8 mouse cellular contexts compared by ENCODE assay signal in the genomic region with DNA sequence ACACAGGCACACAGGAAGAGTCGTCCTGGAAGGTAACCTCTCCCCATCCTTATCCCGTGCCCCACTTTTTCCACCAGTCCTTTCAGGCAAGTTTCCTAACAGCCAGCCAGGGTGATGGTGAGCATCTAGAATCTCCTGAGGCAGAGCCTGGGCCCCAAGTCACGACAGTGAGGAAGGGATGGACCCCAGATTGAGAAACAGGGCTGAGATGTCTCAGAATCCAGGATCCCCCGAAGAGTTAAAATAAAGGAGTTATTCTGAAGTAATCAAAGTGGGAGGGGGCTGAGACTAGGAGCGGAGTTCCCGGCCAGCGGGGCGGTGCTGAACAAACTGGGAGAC. TPM values are rescaled to one million over a fixed set of nuclear protein-coding genes. Genes with fewer than 3 reads are reported as not detected.
DNase-seq lines count a peak whose midpoint lies in the region; ATAC-seq and TF ChIP-seq lines count a peak whose summit lies in the region.

No protein-coding gene starts in this region.

- intact Hi-C loops in heart, postnatal 14 days (cut with DNase I) = loop anchor here (10.0 kb wide), 1 partner anchor 282 kb away; no protein-coding TSS in a partner anchor

- no peak for DNase-seq in heart, postnatal 14 days
- DNase-seq in forebrain, postnatal 0 days = no peak
- DNase-seq in gastrocnemius, postnatal 10 days = no peak
- DNase-seq in urinary bladder, postnatal 10 days (ENCODE audit: low spot score) = no peak

- TF ChIP-seq CTCF in ES-Bruce4 (IDR thresholded peaks at IDR 0.05; ENCODE audit: low read depth, low read length) = no peak
- TF ChIP-seq CTCF in forebrain, postnatal 0 days (IDR thresholded peaks at IDR 0.05; ENCODE audit: low read depth) = no peak

- peak overlapping the region; percentile 72 for H3K4me3 ChIP-seq in heart, embryonic 12.5 days
- H3K4me3 ChIP-seq in ES-Bruce4 (ENCODE audit: low read depth, low read length) = peak overlapping the region; percentile 97
- H3K4me3 ChIP-seq in forebrain, postnatal 0 days (ENCODE audit: low read depth, low read length) = peak overlapping the region; percentile 69
- H3K4me3 ChIP-seq in macrophage (ENCODE audit: inconsistent target) = peak overlapping the region; percentile 88

- H3K4me2 ChIP-seq in heart, embryonic 12.5 days = peak overlapping the region; percentile 83
- peak overlapping the region; percentile 62 for H3K4me2 ChIP-seq in forebrain, postnatal 0 days (ENCODE audit: low read depth)

- H3K27me3 ChIP-seq in heart, embryonic 12.5 days (replicated peaks) = no peaks in the 10 kb centered on the region
- no peaks in the 10 kb centered on the region for H3K27me3 ChIP-seq in ES-Bruce4 (ENCODE audit: control insufficient read depth, insufficient read depth, low read length, poor library complexity, severe bottlenecking)
- H3K27me3 ChIP-seq in forebrain, postnatal 0 days (ENCODE audit: insufficient read depth, low read length) = no peaks in the 10 kb centered on the region

- peaks cover 41% of the 10 kb centered on the region for H3K79me2 ChIP-seq in macrophage (ENCODE audit: inconsistent target)

- TF ChIP-seq EP300 in ES-Bruce4 (IDR thresholded peaks at IDR 0.05; ENCODE audit: insufficient read depth, low read depth, low read length) = no peak

- no peaks in the 10 kb centered on the region for H3K36me3 ChIP-seq in heart, embryonic 12.5 days
- H3K36me3 ChIP-seq in ES-Bruce4 (ENCODE audit: control insufficient read depth, insufficient read depth, low read length, poor library complexity, severe bottlenecking) (no peaks in the 10 kb centered on the region), macrophage (ENCODE audit: inconsistent target) (no peaks in the 10 kb centered on the region)
- H3K36me3 ChIP-seq in forebrain, postnatal 0 days (ENCODE audit: insufficient read depth) = no peaks in the 10 kb centered on the region

- peak; percentile 9 for ATAC-seq in heart, embryonic 12.5 days (ENCODE audit: insufficient number of reproducible peaks, low FRiP score)
- no peak for ATAC-seq in forebrain, postnatal 0 days
- no peak for ATAC-seq in granulocyte monocyte progenitor cell, adult 5-6 weeks (replicated peaks; ENCODE audit: poor library complexity, severe bottlenecking)

- H3K27ac ChIP-seq in heart, embryonic 12.5 days (ENCODE audit: poor library complexity, severe bottlenecking) = peak overlapping the region; percentile 65
- 0 out of 2 replicates have a peak overlapping the region, but pooled peaks have one; percentile 29 for H3K27ac ChIP-seq in ES-Bruce4 (ENCODE audit: insufficient read depth, low read length)
- H3K27ac ChIP-seq in forebrain, postnatal 0 days (ENCODE audit: low read depth, low read length) = peak overlapping the region; percentile 46; the same call in 1 of the 2 replicates
- peak overlapping the region; percentile 80 for H3K27ac ChIP-seq in macrophage

- H3K9ac ChIP-seq in heart, embryonic 12.5 days = peak overlapping the region; percentile 66
- H3K9ac ChIP-seq in ES-Bruce4 (ENCODE audit: low read depth, poor library complexity, severe bottlenecking) = peak overlapping the region; percentile 60
- peak overlapping the region; percentile 35; the same call in 1 of the 2 replicates for H3K9ac ChIP-seq in forebrain, postnatal 0 days

- no peaks in the 10 kb centered on the region for H3K9me3 ChIP-seq in heart, embryonic 12.5 days (replicated peaks)
- H3K9me3 ChIP-seq in ES-Bruce4 (replicated peaks; ENCODE audit: control insufficient read depth, insufficient read depth, low read length, poor library complexity, severe bottlenecking) = no peaks in the 10 kb centered on the region
- no peaks in the 10 kb centered on the region for H3K9me3 ChIP-seq in forebrain, postnatal 0 days (ENCODE audit: low read length)

- no peak for TF ChIP-seq POLR2A in ES-Bruce4 (IDR thresholded peaks at IDR 0.05; ENCODE audit: insufficient read depth, low read length)

- WGBS in heart, embryonic 12.5 days = under 1% methylated on average over 8 of the region's 8 CpGs
- 2% methylated on average over 8 of the region's 8 CpGs for WGBS in forebrain, postnatal 0 days
- WGBS in macrophage (ENCODE audit: missing documents) = 0% methylated on average over 8 of the region's 8 CpGs

- peaks cover 13% of the 10 kb centered on the region for H3K4me1 ChIP-seq in heart, embryonic 12.5 days (replicated peaks)
- H3K4me1 ChIP-seq in ES-Bruce4 (ENCODE audit: control insufficient read depth, insufficient read depth, low read length) = peaks cover 2% of the 10 kb centered on the region
- H3K4me1 ChIP-seq in forebrain, postnatal 0 days (ENCODE audit: insufficient read depth) = peaks cover 12% of the 10 kb centered on the region; the same call in 1 of the 2 replicates

RNA-seq across cellular contexts. Expression of a gene that starts 0.7 kb away (rescaled TPM):
- polyA plus RNA-seq in heart, embryonic 12.5 days (2016; fragmentation: Nextera tagmentation; extraction: Ambion mirVana) = 78.2 and 80.0 TPM in 2 replicates
- total RNA-seq in heart, postnatal 14 days (2021) = 10 to 100 TPM; 31.5 to 33.1 TPM
- polyA plus RNA-seq in ES-Bruce4 (2011; ENCODE audit: insufficient read depth, insufficient read length, low read depth, missing spikeins) (57.7 and 59.1 TPM in 2 replicates), macrophage (2018) (83.0 to 128 TPM (median 109 TPM) in 3 replicates)
- total RNA-seq in forebrain, postnatal 0 days (2014; rRNA removed) = 74.8 and 78.8 TPM in 2 replicates
- polyA plus RNA-seq in forebrain, postnatal 0 days (2015; fragmentation: Nextera tagmentation; extraction: Ambion mirVana) = 89.0 and 98.3 TPM in 2 replicates
- total RNA-seq in macrophage (2018; cell fraction: chromatin; rRNA removed) = 10 to 100 TPM in 13 of 26 experiments, 1 to 10 TPM in 13; 3.1 to 32.2 (median 10.6) TPM
- 100 to 1,000 TPM in 11 of 26 experiments, 10 to 100 TPM in 15; 76.2 to 129 (median 96.9) TPM for total RNA-seq in macrophage (2018; cell fraction: cytosol; rRNA removed)
- total RNA-seq in macrophage (2018; cell fraction: nucleus; rRNA removed) = 10 to 100 TPM; 21.3 to 94.7 (median 63.1) TPM
- total RNA-seq in granulocyte monocyte progenitor cell, adult 5-6 weeks (2014; fragmentation: Nextera tagmentation) = 31.4 and 46.0 TPM in 2 replicates
- 45.3 and 45.7 TPM in 2 replicates for total RNA-seq in granulocyte monocyte progenitor cell, adult 5-6 weeks (2017)
- 10 to 100 TPM; 29.7 to 31.2 TPM for total RNA-seq in gastrocnemius, postnatal 10 days (2021)

Comparison
In these comparisons a context has a peak if more than half of its experiments do, and no peak if none do; other contexts are left out.
1. H3K27ac ChIP-seq: peak in every context shown above with its lines; median percentile 80 in macrophage; 65 in heart, embryonic 12.5 days; 46 in forebrain, postnatal 0 days; 29 in ES-Bruce4.